Mouse (Mus musculus) olfactory bulb, adult 2 months (tissue): ENCODE results near the gene Ksr1.

ENCODE experiments used
- CTCF ChIP-seq: fragments of 200-500 bp; IDR thresholded peaks from 2 replicates; pipeline ENCODE4 v1.5.1; 2012; ENCODE audit warnings: low read depth, mild to moderate bottlenecking, low read length, moderate library complexity; ENCODE audit not compliant: insufficient read depth
- POLR2A ChIP-seq: fragments of 200-500 bp; IDR thresholded peaks from 2 replicates; pipeline ENCODE4 v1.6.1; 2012; ENCODE audit warnings: mild to moderate bottlenecking, low read depth, low read length, moderate library complexity; ENCODE audit not compliant: insufficient read depth

- TF ChIP-seq CTCF (no peak), POLR2A (no peak)
Measured at GRCm38 (mm10) chr11:79073583-79073982, 72.6 kb downstream of the Ksr1 start.
